7 mouse cellular contexts compared by ENCODE assay signal in genomic region chr4:152291562-152291961, GRCm38 (mm10). TPM values are rescaled to one million over a fixed set of nuclear protein-coding genes. Genes with fewer than 3 reads are reported as not detected.
DNase-seq lines count a peak whose midpoint lies in the region; ATAC-seq and TF ChIP-seq lines count a peak whose summit lies in the region.

TSS of gene Hes3 (minus strand) at chr4:152291662.

- no peak for ATAC-seq in liver, embryonic 11.5 days (replicated peaks; ENCODE audit: low FRiP score)
- ATAC-seq in forebrain, embryonic 15.5 days (replicated peaks): no peak
- no peak for ATAC-seq in limb, embryonic 14.5 days (ENCODE audit: low FRiP score, low read depth)
- no peak for ATAC-seq in stomach, embryonic 16.5 days (ENCODE audit: insufficient read depth, low FRiP score)

- no peak for DNase-seq in liver, embryonic 11.5 days (ENCODE audit: low spot score)
- no peak for DNase-seq in liver
- no peak for DNase-seq in limb, embryonic 14.5 days (ENCODE audit: low spot score)
- DNase-seq in Muller cell, postnatal 12 days (ENCODE audit: inconsistent ontology term): no peak
- no peak for DNase-seq in right cerebral cortex, postnatal 14 days

- H3K4me2 ChIP-seq in liver, embryonic 11.5 days: peak within 1 kb of the TSS; percentile 27; the same call in 1 of the 2 replicates
- H3K4me2 ChIP-seq in forebrain, embryonic 15.5 days (replicated peaks): peak within 1 kb of the TSS; percentile 58
- peak within 1 kb of the TSS; percentile 50 for H3K4me2 ChIP-seq in limb, embryonic 14.5 days (replicated peaks; ENCODE audit: low read depth, low read length, severe bottlenecking)
- H3K4me2 ChIP-seq in stomach, embryonic 16.5 days (ENCODE audit: low read depth, low read length): peak within 1 kb of the TSS; percentile 41

- H3K36me3 ChIP-seq in liver, embryonic 11.5 days (ENCODE audit: control insufficient read depth, insufficient read depth, low read length): no peaks in the 10 kb centered on the region
- no peaks in the 10 kb centered on the region for H3K36me3 ChIP-seq in forebrain, embryonic 15.5 days
- H3K36me3 ChIP-seq in limb, embryonic 14.5 days (ENCODE audit: control insufficient read depth, insufficient read depth, low read length): no peaks in the 10 kb centered on the region
- no peaks in the 10 kb centered on the region for H3K36me3 ChIP-seq in stomach, embryonic 16.5 days (ENCODE audit: control insufficient read depth, insufficient read depth, low read length)

- 26% methylated on average over 6 of the region's 6 CpGs for whole genome bisulfite sequencing in liver, embryonic 11.5 days
- 11% methylated on average over 6 of the region's 6 CpGs for WGBS in forebrain, embryonic 15.5 days
- 27% methylated on average over 6 of the region's 6 CpGs for WGBS in limb, embryonic 14.5 days
- 32% methylated on average over 6 of the region's 6 CpGs for whole genome bisulfite sequencing in stomach, embryonic 16.5 days

- peaks cover 9% of the 10 kb centered on the region for H3K4me1 ChIP-seq in liver, embryonic 11.5 days (replicated peaks; ENCODE audit: control insufficient read depth, insufficient read depth, low read length)
- H3K4me1 ChIP-seq in forebrain, embryonic 15.5 days: peaks cover 36% of the 10 kb centered on the region
- peaks cover 2% of the 10 kb centered on the region for H3K4me1 ChIP-seq in limb, embryonic 14.5 days (ENCODE audit: control insufficient read depth, insufficient read depth, low read length)
- H3K4me1 ChIP-seq in stomach, embryonic 16.5 days (ENCODE audit: control insufficient read depth, insufficient read depth, low read length): peaks cover 22% of the 10 kb centered on the region; the same call in 1 of the 2 replicates

- H3K9me3 ChIP-seq in liver, embryonic 11.5 days (ENCODE audit: control insufficient read depth, low read length): no peaks in the 10 kb centered on the region
- no peaks in the 10 kb centered on the region for H3K9me3 ChIP-seq in forebrain, embryonic 15.5 days
- H3K9me3 ChIP-seq in limb, embryonic 14.5 days (ENCODE audit: control insufficient read depth, low read length): no peaks in the 10 kb centered on the region
- H3K9me3 ChIP-seq in stomach, embryonic 16.5 days (replicated peaks; ENCODE audit: control insufficient read depth, low read length): no peaks in the 10 kb centered on the region

- H3K27me3 ChIP-seq in liver, embryonic 11.5 days (replicated peaks; ENCODE audit: control insufficient read depth, insufficient read depth, low read length): peaks cover 65% of the 10 kb centered on the region
- H3K27me3 ChIP-seq in forebrain, embryonic 15.5 days: peaks cover 84% of the 10 kb centered on the region
- peaks cover 64% of the 10 kb centered on the region for H3K27me3 ChIP-seq in limb, embryonic 14.5 days (ENCODE audit: control insufficient read depth, insufficient read depth, low read length)
- H3K27me3 ChIP-seq in stomach, embryonic 16.5 days (ENCODE audit: control insufficient read depth, insufficient read depth, low read length): peaks cover 57% of the 10 kb centered on the region

- H3K9ac ChIP-seq in liver, embryonic 11.5 days (ENCODE audit: low read depth, low read length): no peak within 1 kb of the TSS
- H3K9ac ChIP-seq in forebrain, embryonic 15.5 days (replicated peaks): peak within 1 kb of the TSS; percentile 41; the same call in 1 of the 2 replicates
- no peak within 1 kb of the TSS for H3K9ac ChIP-seq in limb, embryonic 14.5 days (ENCODE audit: low read depth, low read length, severe bottlenecking)
- H3K9ac ChIP-seq in stomach, embryonic 16.5 days (ENCODE audit: low read length): no peak within 1 kb of the TSS

- 0 out of 2 replicates have a peak within 1 kb of the TSS, but pooled peaks have one; percentile 10 for H3K4me3 ChIP-seq in liver, embryonic 11.5 days (ENCODE audit: low read depth, low read length)
- peak within 1 kb of the TSS; percentile 36 for H3K4me3 ChIP-seq in forebrain, embryonic 15.5 days
- H3K4me3 ChIP-seq in limb, embryonic 14.5 days (replicated peaks; ENCODE audit: low read length): peak within 1 kb of the TSS; percentile 24
- peak within 1 kb of the TSS; percentile 25 for H3K4me3 ChIP-seq in stomach, embryonic 16.5 days (replicated peaks; ENCODE audit: low read length)

- no peak within 1 kb of the TSS for H3K27ac ChIP-seq in liver, embryonic 11.5 days (ENCODE audit: low read depth, low read length)
- no peak within 1 kb of the TSS for H3K27ac ChIP-seq in forebrain, embryonic 15.5 days (replicated peaks)
- no peak within 1 kb of the TSS for H3K27ac ChIP-seq in limb, embryonic 14.5 days (replicated peaks; ENCODE audit: low read depth, low read length)
- H3K27ac ChIP-seq in stomach, embryonic 16.5 days (ENCODE audit: low read length): no peak within 1 kb of the TSS

- no peak for TF ChIP-seq POLR2A in limb, embryonic 14.5 days (IDR thresholded peaks at IDR 0.05; ENCODE audit: borderline replicate concordance, extremely low read depth, insufficient read depth, insufficient read length)

RNA-seq across cellular contexts. Expression of gene Hes3, which starts in this region (rescaled TPM):
- polyA plus RNA-seq in liver, embryonic 11.5 days (2014; fragmentation: Nextera tagmentation; extraction: Ambion mirVana): not detected in 2 replicates
- polyA plus RNA-seq in forebrain, embryonic 15.5 days (2015; fragmentation: Nextera tagmentation; extraction: Ambion mirVana): 0.09 and 0.13 TPM in 2 replicates
- polyA plus RNA-seq in limb, embryonic 14.5 days (2012; rRNA removed): 0.03 and 0.13 TPM in 2 replicates
- polyA plus RNA-seq in limb, embryonic 14.5 days (2014; fragmentation: Nextera tagmentation; extraction: Ambion mirVana): not detected in 2 replicates
- polyA plus RNA-seq in stomach, embryonic 16.5 days (2015; fragmentation: Nextera tagmentation; extraction: Ambion mirVana): not detected in 2 replicates
